Mouse (Mus musculus): Measurements from ENCODE around the gene Tctex1d4. TPM values are rescaled to one million over a fixed set of nuclear protein-coding genes. Genes with fewer than 3 reads are reported as not detected.

Tctex1d4 gene
- total RNA-seq, 2 experiments from 2014 or later: 2.8 TPM; not detected in 1

Other genes with a start within 250 kb of the Tctex1d4 start
- 0.02 and 0.16 TPM in 2 replicates for gene Zswim5, start 249.4 kb upstream of the Tctex1d4 start, total RNA-seq (2015)
- not detected in 2 replicates for gene Zswim5, start 249.4 kb upstream of the Tctex1d4 start, total RNA-seq (2017)
- gene Urod, start 132.4 kb upstream of the Tctex1d4 start, total RNA-seq (2015): 48.9 and 55.7 TPM in 2 replicates
- 32.0 and 46.4 TPM in 2 replicates for gene Urod, start 132.4 kb upstream of the Tctex1d4 start, total RNA-seq (2017)
- gene Hectd3, start 131.5 kb upstream of the Tctex1d4 start, total RNA-seq (2015): 9.5 and 10.1 TPM in 2 replicates
- 18.9 and 20.0 TPM in 2 replicates for gene Hectd3, start 131.5 kb upstream of the Tctex1d4 start, total RNA-seq (2017)
- 10.9 and 18.2 TPM in 2 replicates for gene Eif2b3, start 107.4 kb upstream of the Tctex1d4 start, total RNA-seq (2015)
- 11.3 and 20.2 TPM in 2 replicates for gene Eif2b3, start 107.4 kb upstream of the Tctex1d4 start, total RNA-seq (2017)
- gene Ptch2, start 30.7 kb upstream of the Tctex1d4 start, total RNA-seq (2015): 0.13 and 0.34 TPM in 2 replicates
- gene Ptch2, start 30.7 kb upstream of the Tctex1d4 start, total RNA-seq (2017): 0.08 and 0.11 TPM in 2 replicates
- 5.3 and 5.9 TPM in 2 replicates for gene Btbd19, start 1.1 kb upstream of the Tctex1d4 start, total RNA-seq (2015)
- gene Btbd19, start 1.1 kb upstream of the Tctex1d4 start, total RNA-seq (2017): 10.4 and 11.1 TPM in 2 replicates
- 4.9 and 6.2 TPM in 2 replicates for gene Plk3, start 7.2 kb downstream of the Tctex1d4 start, total RNA-seq (2015)
- 3.0 and 4.2 TPM in 2 replicates for gene Plk3, start 7.2 kb downstream of the Tctex1d4 start, total RNA-seq (2017)
- 2,618 and 2,625 TPM in 2 replicates for gene Rps8, start 29.4 kb downstream of the Tctex1d4 start, total RNA-seq (2015)
- 984 and 1,065 TPM in 2 replicates for gene Rps8, start 29.4 kb downstream of the Tctex1d4 start, total RNA-seq (2017)
- gene Kif2c, start 55.8 kb downstream of the Tctex1d4 start, total RNA-seq (2015): 30.3 and 30.4 TPM in 2 replicates
- gene Kif2c, start 55.8 kb downstream of the Tctex1d4 start, total RNA-seq (2017): 44.9 and 50.4 TPM in 2 replicates
- 0.36 and 1.5 TPM in 2 replicates for gene Tmem53, start 125.2 kb downstream of the Tctex1d4 start, total RNA-seq (2015)
- 0.33 and 1.1 TPM in 2 replicates for gene Tmem53, start 125.2 kb downstream of the Tctex1d4 start, total RNA-seq (2017)
- 0.36 TPM in 1 of 2 replicates, not detected in the other for gene Armh1, start 125.3 kb downstream of the Tctex1d4 start, total RNA-seq (2015)
- gene Armh1, start 125.3 kb downstream of the Tctex1d4 start, total RNA-seq (2017): not detected in 2 replicates

Data from megakaryocyte, adult 5-6 weeks (primary cell).